Mouse (Mus musculus) small intestine, adult 2 months (tissue): ENCODE data around the gene Nfia. TPM values are rescaled to one million over a fixed set of nuclear protein-coding genes. Genes with fewer than 3 reads are reported as not detected.

Experiments used
- H3K27ac ChIP-seq: fragments of 200-500 bp; 2 replicates; pipeline ENCODE4 v1.5.1; 2012; ENCODE audit warnings: low read depth, low read length, control low read depth, inconsistent platforms; ENCODE audit not compliant: insufficient read depth
- H3K27me3 ChIP-seq: fragments of 200-500 bp; 2 replicates; pipeline ENCODE4 v1.6.1; 2012; ENCODE audit warnings: mild to moderate bottlenecking, moderate library complexity, low read length, inconsistent platforms; ENCODE audit not compliant: control insufficient read depth, insufficient read depth
- H3K36me3 ChIP-seq: fragments of 200-500 bp; 2 replicates; pipeline ENCODE4 v1.6.1; 2012; ENCODE audit warnings: mild to moderate bottlenecking, low read length, control low read depth, inconsistent platforms; ENCODE audit not compliant: control insufficient read depth, insufficient read depth
- H3K4me1 ChIP-seq: fragments of 200-500 bp; 2 replicates; pipeline ENCODE4 v1.6.1; 2012; ENCODE audit warnings: low read length, inconsistent platforms, mixed read lengths; ENCODE audit not compliant: control insufficient read depth, insufficient read depth, insufficient read length
- H3K4me3 ChIP-seq: fragments of 200-500 bp; 2 replicates; pipeline ENCODE4 v1.5.1; 2012; ENCODE audit warnings: low read depth, mild to moderate bottlenecking, control low read depth, inconsistent platforms, low read length, moderate library complexity
- CTCF ChIP-seq: fragments of 200-500 bp; IDR thresholded peaks from 2 replicates; pipeline ENCODE4 v1.5.1; 2012; ENCODE audit warnings: low read depth, mild to moderate bottlenecking, control low read depth, inconsistent platforms, low read length, moderate library complexity, mixed read lengths; ENCODE audit not compliant: insufficient replicate concordance, insufficient read length; ENCODE audit errors: extremely low read depth
- POLR2A ChIP-seq: fragments of 200-500 bp; IDR thresholded peaks from 2 replicates; pipeline ENCODE4 v1.6.1; 2012; ENCODE audit warnings: low read depth, mild to moderate bottlenecking, control low read depth, inconsistent platforms, low read length, moderate library complexity
- WGBS: fragments of 180-500 bp; shearing (Covaris S2); methylation state at CpG from one replicate; pipeline ENCODE4 v1.1.7; 2018; 5-methylcytosine and 5-hydroxymethylcytosine counted together
- polyA plus RNA-seq: library from polyadenylated mRNA; depleted of rRNA; stranded (reverse); fragments of >200 nt; gene quantifications from 2 replicates; pipeline ENCODE4 v1.2.3, GENCODE M21; 2012

Gene Nfia
- polyA plus RNA-seq, 1 experiment, result 16.5 TPM

GRCm38 (mm10) chr4:98019811-98020210, 247.3 kb downstream of the Nfia start:
- Histone ChIP-seq H3K4me3 (no peak overlapping the region), H3K4me1 (no peaks in the 10 kb centered on the region), H3K36me3 (peaks cover 5% of the 10 kb centered on the region), H3K27ac (no peak overlapping the region), H3K27me3 (no peaks in the 10 kb centered on the region)
- 85% methylated on average over 3 of the region's 3 CpGs for WGBS
- no peak for TF ChIP-seq CTCF
- TF ChIP-seq POLR2A, result no peak

DNA sequence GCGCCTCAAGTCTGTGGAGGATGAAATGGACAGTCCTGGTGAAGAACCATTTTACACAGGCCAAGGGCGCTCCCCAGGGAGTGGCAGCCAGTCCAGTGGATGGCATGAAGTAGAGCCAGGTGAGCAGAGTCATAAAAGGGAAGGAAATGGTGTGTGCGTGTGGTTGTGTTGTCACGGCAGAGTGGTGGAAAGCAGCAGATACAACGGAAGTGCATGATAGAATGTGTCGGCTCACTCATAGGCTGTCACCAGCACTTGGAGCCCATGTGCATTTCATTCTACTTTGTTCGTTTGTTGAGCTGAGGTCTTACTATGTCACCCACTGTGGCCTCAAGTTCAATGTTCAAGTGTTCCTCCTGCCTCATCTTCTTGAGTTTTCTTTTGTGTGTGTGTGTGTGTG, 248.3 kb downstream of the Nfia start:
- TF ChIP-seq POLR2A, result no peak
- TF ChIP-seq CTCF, result no peak
- peaks cover 5% of the 10 kb centered on the region for H3K36me3 ChIP-seq
- H3K4me1 ChIP-seq, result no peaks in the 10 kb centered on the region
- H3K27ac ChIP-seq, result no peak overlapping the region
- 75% methylated on average over 7 of the region's 7 CpGs for WGBS
- H3K27me3 ChIP-seq, result no peaks in the 10 kb centered on the region
- no peak overlapping the region for H3K4me3 ChIP-seq

DNA sequence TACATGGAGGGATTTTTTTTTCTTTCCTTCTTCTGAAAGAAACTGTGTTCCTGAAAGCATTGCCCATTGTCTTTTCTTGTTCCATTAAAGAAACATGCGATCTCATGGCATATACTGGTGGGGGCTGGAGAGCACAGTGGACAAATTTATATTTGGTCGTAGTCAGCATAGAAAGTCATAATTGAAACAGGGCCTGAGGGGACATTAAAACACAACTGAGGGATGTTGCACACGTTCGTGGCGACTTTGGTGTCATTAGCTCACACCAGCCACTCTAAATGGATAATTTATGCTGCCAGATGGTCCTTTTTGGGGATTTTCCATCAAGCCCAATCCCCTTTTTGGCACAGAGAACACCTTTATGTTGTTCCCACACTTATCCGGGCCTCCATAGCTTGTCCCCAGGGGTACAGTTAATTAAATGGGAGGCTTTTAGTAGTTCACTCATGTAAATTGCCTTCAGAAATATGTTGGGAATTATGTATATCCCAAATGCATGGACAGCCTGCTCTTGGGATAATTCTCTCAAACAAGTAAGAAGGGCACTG, 250.8 kb downstream of the Nfia start:
- no peaks in the 10 kb centered on the region for H3K4me1 ChIP-seq
- TF ChIP-seq POLR2A (no peak), CTCF (no peak)
- H3K27me3 ChIP-seq, result no peaks in the 10 kb centered on the region
- peaks cover 2% of the 10 kb centered on the region; the same call in 1 of the 2 replicates for H3K36me3 ChIP-seq
- 93% methylated on average over 6 of the region's 6 CpGs for WGBS
- no peak overlapping the region for H3K27ac ChIP-seq
- no peak overlapping the region for H3K4me3 ChIP-seq

- TF ChIP-seq CTCF (no peak), POLR2A (no peak)
- Histone ChIP-seq H3K4me3 (no peak overlapping the region), H3K27ac (no peak overlapping the region), H3K27me3 (no peaks in the 10 kb centered on the region), H3K36me3 (peaks cover 2% of the 10 kb centered on the region; the same call in 1 of the 2 replicates), H3K4me1 (no peaks in the 10 kb centered on the region)
- WGBS, result 95% methylated on average over 4 of the region's 4 CpGs
These were observed 254.9 kb downstream of the Nfia start for GRCm38 (mm10) chr4:98027412-98027811.

DNA sequence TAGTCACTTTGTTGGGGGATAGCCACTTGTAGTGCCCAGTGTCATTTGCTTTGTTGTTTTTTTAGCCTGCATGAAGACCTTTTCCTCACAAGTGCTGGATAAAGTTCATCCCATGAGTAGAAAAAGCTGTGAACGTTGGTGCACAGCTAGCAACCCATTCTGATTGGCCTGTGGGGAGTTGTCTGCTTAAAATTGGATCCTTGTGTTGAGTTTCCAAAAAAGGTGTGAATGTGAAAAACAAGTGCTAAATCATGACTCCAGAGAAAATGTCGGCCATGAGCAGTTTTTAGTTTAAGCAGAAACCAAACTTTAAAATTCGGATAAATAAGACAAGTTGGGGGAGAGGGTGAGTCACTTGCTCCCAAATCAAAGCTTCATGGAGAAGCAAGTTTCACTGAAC, 259.3 kb downstream of the Nfia start:
- 70% methylated on average over 3 of the region's 3 CpGs for WGBS
- no peak for TF ChIP-seq CTCF
- no peak for TF ChIP-seq POLR2A
- H3K27ac ChIP-seq, result no peak overlapping the region
- 0 out of 2 replicates have a peak, but pooled peaks cover 2% of the 10 kb centered on the region for H3K36me3 ChIP-seq
- no peak overlapping the region for H3K4me3 ChIP-seq
- no peaks in the 10 kb centered on the region for H3K4me1 ChIP-seq
- no peaks in the 10 kb centered on the region for H3K27me3 ChIP-seq

DNA sequence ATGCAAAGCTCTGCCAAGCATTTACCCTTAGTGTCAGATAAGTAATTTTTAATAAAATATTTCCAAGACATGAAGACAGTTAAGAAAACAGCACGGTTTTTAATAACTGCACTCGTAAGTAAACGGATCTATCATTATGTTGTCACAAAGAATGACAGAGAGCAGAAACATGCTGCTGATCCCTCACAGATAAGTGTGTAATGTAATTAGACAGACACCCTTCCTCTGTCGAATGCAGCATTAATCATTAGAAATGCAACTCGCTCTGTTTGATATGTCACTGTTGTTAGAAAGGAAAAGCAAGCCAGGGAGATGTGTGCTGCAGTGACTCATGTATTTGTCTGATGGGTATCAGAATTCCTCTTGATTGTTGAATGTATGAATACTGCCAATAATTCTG, 259.8 kb downstream of the Nfia start:
- H3K27ac ChIP-seq, result no peak overlapping the region
- no peaks in the 10 kb centered on the region for H3K4me1 ChIP-seq
- TF ChIP-seq CTCF (no peak), POLR2A (no peak)
- H3K36me3 ChIP-seq, result 0 out of 2 replicates have a peak, but pooled peaks cover 2% of the 10 kb centered on the region
- no peak overlapping the region for H3K4me3 ChIP-seq
- no peaks in the 10 kb centered on the region for H3K27me3 ChIP-seq
- WGBS, result 79% methylated on average over 5 of the region's 5 CpGs

GRCm38 (mm10) chr4:98039095-98039494, 266.6 kb downstream of the Nfia start:
- WGBS, result 71% methylated on average over 5 of the region's 5 CpGs
- Histone ChIP-seq H3K27me3 (no peaks in the 10 kb centered on the region), H3K36me3 (0 out of 2 replicates have a peak, but pooled peaks cover 3% of the 10 kb centered on the region), H3K4me3 (no peak overlapping the region), H3K27ac (no peak overlapping the region), H3K4me1 (no peaks in the 10 kb centered on the region)
- no peak for TF ChIP-seq CTCF
- no peak for TF ChIP-seq POLR2A

DNA sequence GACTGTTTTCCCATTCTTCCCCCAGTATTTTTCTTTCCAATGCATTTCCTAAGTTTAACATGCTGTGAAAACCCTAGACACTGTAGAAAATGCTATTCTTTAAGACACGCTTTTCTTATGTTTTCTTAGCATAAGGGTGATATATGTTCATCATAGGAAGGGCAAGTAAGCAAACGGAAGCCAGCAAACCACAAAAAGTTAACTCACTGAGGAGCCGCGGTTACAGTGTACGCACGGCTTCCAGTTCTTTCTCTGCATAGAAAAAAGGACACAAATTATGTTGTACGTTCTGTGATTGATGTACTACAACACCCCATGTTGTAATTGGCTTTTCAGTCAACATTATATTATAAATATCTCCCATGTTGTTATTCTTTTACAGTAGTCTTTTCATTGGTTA, 267.6 kb downstream of the Nfia start:
- Histone ChIP-seq H3K27ac (no peak overlapping the region), H3K4me3 (no peak overlapping the region), H3K36me3 (0 out of 2 replicates have a peak, but pooled peaks cover 3% of the 10 kb centered on the region), H3K27me3 (no peaks in the 10 kb centered on the region), H3K4me1 (no peaks in the 10 kb centered on the region)
- WGBS, result 86% methylated on average over 7 of the region's 7 CpGs
- TF ChIP-seq POLR2A, result no peak
- TF ChIP-seq CTCF, result no peak
